Mouse (Mus musculus): ENCODE measurements around the gene Tipin. TPM values are rescaled to one million over a fixed set of nuclear protein-coding genes. Genes with fewer than 3 reads are reported as not detected.
"Not testable (repeated sequence)": the region's sequence is repeated elsewhere in the genome, so short reads cannot be mapped to it uniquely, and the experiment has no call there.

The Tipin gene
- total RNA-seq, 2 experiments from 2014 or later, result 14.9 to 16.7 TPM

DNA sequence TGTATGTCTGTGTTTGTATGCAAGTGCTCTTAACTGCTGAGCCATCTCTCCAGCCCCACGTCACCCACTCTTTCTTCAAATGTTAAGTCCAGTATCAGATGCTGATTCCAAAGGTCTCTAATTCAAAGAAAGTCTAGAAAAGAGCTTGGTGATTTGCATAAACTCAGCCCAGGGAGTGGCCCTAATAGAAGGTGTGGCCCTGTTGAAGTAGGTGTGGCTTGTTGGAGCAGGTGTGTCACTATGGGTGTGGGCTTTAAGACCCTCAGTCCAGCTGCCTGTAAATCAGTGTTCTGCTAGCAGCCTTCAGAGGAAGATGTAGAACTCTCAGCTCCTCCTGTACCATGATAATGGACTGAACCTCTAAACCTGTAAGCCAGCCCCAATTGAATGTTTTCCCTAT lies 14.2 kb upstream of the Tipin start:
- intact Hi-C loops (cut with DNase I), result no loop called here
- no peak for DNase-seq (ENCODE audit: low spot score in 2 of 2)

DNA sequence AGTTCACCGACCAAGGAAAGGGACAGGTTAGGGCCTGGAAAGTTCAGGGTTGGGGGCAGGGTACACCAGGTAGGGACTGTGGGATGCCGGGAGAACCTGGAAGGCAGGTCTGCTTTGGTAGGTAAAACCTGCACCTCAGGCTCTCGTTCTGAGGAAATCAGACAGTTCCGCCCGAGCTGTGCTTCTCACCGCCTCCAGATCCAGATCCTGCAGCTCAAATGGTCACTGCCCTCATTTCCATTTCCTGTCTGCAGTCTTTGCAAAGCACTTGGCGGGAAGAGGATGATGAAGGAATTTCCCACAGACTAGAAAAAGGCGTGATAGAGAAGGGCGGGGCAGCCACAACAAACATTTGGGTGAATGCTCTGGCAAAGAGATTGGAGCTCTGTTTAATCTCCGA lies 13.2 kb upstream of the Tipin start:
- intact Hi-C loops (cut with DNase I), result no loop called here
- peak in 1 of 2 experiments; percentile 24 for DNase-seq (ENCODE audit: low spot score in 2 of 2)

GRCm38 (mm10) chr9:64268836-64269235 lies 12.5 kb upstream of the Tipin start:
- DNase-seq (ENCODE audit: low spot score in 2 of 2); intact Hi-C loops (cut with DNase I): not testable (repeated sequence)

DNA sequence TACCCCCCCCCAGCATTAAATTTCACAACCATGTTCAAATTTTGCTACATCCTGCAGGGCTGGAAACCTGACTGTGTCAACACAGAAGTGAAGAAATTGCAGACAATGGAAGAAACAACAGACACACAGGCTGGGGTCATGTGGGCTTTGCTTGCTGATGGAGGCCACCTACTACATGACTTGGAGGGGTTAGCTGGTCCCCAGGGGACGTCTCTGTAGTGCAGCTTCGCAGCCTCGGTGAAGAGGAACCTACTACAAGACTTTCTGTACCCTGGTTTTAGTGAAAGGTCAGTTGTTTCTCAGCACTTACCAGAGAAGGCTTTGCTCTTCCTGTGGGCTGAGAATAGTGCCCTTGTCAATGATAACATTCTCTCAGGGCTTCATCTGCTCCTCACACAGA lies 10.1 kb upstream of the Tipin start:
- intact Hi-C loops (cut with DNase I), result loop anchor here (5.0 kb wide), 1 partner anchor 94 kb away; the partner anchor contains the start of gene Snapc5
- no peak for DNase-seq (ENCODE audit: low spot score in 2 of 2)

GRCm38 (mm10) chr9:64272611-64273010 lies 8.8 kb upstream of the Tipin start:
- DNase-seq (ENCODE audit: low spot score in 2 of 2), result peak; percentile 61 to 76
- intact Hi-C loops (cut with DNase I), result loop anchor here (2.0 to 5.0 kb wide), 2 partner anchors 95 to 134 kb away; partner anchors contain the start of gene Snapc5

DNA sequence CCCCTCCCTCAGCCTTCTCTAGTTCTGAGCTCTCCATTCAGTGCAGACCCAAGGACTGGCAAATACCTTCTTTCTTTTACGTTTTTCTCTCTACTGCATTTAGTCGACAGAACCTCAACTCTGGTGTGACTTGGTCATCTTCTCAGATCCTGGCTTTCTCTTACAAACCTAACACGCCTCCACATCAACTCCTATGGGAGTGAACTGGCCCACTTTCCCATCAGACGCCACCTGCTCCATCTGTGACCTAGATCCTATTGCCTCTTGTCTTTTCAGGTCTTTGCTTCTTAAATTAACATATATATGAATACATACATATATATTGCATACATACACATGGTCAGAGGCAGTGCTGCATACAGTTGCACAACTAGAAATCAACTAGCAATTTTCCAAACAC lies 7.6 kb upstream of the Tipin start:
- intact Hi-C loops (cut with DNase I), result loop anchor here (2.0 to 5.0 kb wide), 2 partner anchors 96 to 135 kb away; partner anchors contain the start of gene Snapc5
- DNase-seq (ENCODE audit: low spot score in 2 of 2), result peak in 1 of 2 experiments; percentile 80

- intact Hi-C loops (cut with DNase I), result loop anchor here (5.0 kb wide), 1 partner anchor 97 kb away; the partner anchor contains the start of gene Snapc5
- DNase-seq (ENCODE audit: low spot score in 2 of 2), result no peak
These were observed 7.1 kb upstream of the Tipin start for GRCm38 (mm10) chr9:64274291-64274690.

DNA sequence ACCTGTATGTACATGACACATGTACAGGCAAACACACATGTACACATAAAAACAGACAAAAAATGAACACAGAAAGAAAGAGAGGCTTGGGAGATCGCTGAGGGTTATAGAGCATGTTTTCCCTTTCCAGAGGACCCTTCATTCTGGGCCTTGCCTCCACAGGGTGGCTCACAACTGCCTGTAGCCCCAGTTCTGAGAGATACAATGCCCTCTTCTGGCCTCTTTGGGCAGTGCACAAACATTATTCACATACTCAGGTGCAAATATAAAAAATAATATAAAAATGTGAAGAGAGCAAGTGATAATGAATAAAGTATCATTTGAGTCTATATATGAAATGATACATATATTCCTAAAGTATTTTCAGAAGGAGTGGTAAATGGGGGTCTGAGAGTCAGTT lies 6.5 kb upstream of the Tipin start:
- intact Hi-C loops (cut with DNase I), result loop anchor here (5.0 kb wide), 1 partner anchor 98 kb away; the partner anchor contains the start of gene Snapc5
- no peak for DNase-seq (ENCODE audit: low spot score in 2 of 2)

DNA sequence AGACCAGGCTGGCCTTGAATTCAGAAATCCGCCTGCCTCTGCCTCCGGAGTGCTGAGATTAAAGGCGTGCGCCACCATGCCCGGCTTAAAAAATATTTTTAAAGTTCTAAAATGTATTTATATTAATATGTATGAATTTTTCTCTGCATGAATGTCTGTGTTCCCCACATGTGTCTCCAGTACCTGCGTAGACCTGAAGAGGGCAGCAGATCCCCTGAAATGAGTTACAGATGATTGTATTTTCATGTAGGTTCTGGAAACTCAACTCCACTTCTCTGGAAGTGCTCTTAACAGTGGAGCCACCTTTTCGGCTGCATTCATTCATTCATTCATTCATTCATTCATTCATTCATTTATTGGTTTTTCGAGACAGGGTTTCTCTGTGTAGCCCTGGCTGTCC lies 3.7 kb upstream of the Tipin start:
- peak; percentile 47 to 61 for DNase-seq (ENCODE audit: low spot score in 2 of 2)
- intact Hi-C loops (cut with DNase I), result no loop called here

GRCm38 (mm10) chr9:64278665-64279310 lies 2.6 kb upstream of the Tipin start:
- intact Hi-C loops (cut with DNase I), result no loop called here
- DNase-seq (ENCODE audit: low spot score in 2 of 2), result no peak

- intact Hi-C loops (cut with DNase I), result loop anchor here (5.0 kb wide), 1 partner anchor 681 kb away; the partner anchor contains the start of gene Ints14
- no peak for DNase-seq (ENCODE audit: low spot score in 2 of 2)
These were observed 399 bp downstream of the Tipin start for GRCm38 (mm10) chr9:64281781-64282178.

DNA sequence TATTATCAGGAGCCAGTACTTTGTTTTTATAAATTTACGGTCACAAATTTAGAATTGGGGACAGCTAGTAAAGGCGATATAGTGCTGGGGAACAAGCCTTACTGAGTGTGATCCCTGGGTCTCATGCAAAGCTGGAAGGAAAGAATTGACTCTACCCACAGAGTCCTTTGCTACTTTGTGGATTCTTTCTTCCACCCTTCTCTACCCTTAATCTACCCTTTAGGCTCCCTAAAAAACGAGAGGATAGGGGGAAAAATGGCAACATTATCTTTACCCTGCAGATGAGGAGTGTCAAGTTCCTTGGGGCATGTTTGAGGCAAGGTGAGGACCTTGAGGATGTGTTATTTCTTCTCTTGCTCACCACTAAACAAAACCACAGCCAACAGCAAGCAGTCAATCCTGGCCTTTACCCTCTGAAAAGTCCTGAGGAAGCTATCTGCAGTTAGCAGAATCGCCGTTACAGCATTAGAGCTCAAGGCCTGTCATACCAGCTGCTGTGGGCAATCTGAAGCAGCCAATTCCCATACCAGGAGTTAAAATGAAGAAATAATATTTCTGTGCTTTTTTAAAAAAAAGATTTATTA lies 1.1 kb downstream of the Tipin start:
- DNase-seq (ENCODE audit: low spot score in 2 of 2), result no peak
- intact Hi-C loops (cut with DNase I), result loop anchor here (5.0 kb wide), 1 partner anchor 680 kb away; the partner anchor contains the start of gene Ints14

- DNase-seq (ENCODE audit: low spot score in 2 of 2); intact Hi-C loops (cut with DNase I): not testable (repeated sequence)
These were observed 21.7 kb downstream of the Tipin start for GRCm38 (mm10) chr9:64303086-64303485.

DNA sequence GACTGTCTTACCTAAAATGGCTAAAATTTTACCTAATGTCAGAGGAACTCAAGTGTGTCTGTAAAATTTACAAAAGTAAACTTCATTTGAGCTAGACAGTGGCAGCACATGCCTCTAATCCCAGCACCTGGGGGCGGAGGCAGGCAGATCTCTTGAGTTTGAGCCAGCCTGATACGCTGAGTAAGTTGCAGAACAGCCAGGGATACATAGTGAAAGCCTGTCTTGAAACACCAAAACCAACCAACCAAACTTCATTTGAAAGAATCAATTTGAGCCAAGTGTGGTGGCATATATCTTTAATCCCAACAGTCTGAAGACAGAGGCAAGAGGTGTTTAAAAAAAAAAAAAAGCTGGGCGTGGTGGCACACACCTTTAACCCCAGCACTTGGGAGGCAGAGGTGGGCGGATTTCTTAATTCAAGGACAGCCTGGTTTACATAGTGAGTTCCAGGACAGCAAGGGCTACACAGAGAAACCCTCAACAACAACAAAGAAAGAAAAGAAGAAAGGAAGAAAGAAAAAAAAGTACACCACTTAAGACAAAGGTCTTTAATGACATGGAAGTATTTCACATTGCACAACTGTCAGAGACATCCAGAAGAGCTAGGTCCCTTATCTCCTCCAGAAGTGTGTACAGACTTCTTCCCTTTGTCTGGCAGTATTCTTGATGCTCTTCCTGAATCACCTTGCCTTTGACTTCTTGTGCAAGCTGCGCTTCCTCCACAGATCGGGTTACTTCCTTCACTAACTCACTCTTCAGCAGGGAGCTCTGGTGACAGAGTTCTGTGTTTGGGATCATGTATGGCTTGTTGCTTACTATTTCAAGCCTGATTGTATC lies 25.3 kb downstream of the Tipin start:
- DNase-seq (ENCODE audit: low spot score in 2 of 2), result peak in 1 of 2 experiments; percentile 10
- intact Hi-C loops (cut with DNase I), result no loop called here

DNA sequence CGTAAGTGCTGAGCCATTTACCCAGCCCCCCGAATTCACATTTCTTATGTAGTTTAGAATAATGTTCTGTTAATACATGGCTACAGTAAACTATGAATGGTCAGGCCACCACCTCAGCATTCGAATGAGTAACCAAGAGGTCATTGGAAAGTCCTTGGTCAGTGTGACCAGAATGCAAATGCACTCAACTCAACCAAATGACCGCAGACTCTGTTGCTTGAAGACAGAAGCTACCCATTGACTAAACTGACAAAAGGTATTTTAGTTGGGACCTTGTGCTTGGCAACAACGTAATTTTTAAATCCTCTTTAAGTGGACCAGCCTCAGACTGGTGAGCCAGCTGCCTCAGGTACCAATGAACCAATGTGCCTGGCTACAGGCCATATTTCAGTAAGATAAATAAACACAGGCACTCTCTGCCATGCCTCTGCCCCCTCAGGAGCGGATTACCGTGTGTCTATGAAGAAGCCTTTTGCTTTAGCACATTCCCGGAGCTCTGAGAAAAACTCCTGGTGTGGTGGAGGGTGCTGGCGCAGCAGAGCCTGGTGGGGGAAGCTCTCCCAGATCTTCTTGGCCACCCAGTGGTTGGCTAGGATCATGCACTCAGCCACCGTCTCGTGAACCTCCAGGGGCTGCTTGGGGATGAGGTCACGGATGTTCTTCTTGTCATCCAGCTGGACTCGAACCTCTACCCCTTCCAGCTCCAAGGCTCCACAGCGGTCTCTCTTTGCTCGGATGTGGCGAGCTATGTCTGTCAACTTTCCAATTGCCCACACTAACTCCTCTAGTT lies 29.8 kb downstream of the Tipin start:
- intact Hi-C loops (cut with DNase I), result no loop called here
- DNase-seq (ENCODE audit: low spot score in 2 of 2), result no peak

DNA sequence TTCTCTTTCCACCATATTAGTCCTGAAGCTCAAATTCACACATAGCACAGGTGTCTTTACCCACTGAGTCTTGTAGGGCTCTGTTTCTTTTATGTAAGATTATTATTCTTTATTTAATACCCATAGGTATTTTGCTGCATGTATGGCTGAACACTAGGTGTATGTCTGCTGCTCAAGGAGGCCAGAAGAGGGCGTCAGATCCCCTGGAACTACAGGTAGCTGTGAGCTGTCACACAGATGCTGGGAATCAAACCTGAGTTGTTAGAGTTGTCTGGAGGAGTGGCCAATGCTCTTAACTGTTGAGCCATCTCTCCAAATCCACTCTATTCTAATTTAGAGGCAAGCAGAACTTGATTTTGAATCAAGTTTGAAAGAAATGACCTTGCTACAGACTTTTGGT lies 30.7 kb downstream of the Tipin start:
- DNase-seq (ENCODE audit: low spot score in 2 of 2), result no peak

GRCm38 (mm10) chr9:64314696-64315095 lies 33.3 kb downstream of the Tipin start:
- DNase-seq (ENCODE audit: low spot score in 2 of 2), result no peak
- intact Hi-C loops (cut with DNase I), result no loop called here

More for the DNA sequence above, 30.7 kb downstream of the Tipin start:
- intact Hi-C loops (cut with DNase I), result no loop called here

- intact Hi-C loops (cut with DNase I), result no loop called here
- no peak for DNase-seq (ENCODE audit: low spot score in 2 of 2)
These were observed 35.6 kb downstream of the Tipin start for GRCm38 (mm10) chr9:64316986-64317385.

DNA sequence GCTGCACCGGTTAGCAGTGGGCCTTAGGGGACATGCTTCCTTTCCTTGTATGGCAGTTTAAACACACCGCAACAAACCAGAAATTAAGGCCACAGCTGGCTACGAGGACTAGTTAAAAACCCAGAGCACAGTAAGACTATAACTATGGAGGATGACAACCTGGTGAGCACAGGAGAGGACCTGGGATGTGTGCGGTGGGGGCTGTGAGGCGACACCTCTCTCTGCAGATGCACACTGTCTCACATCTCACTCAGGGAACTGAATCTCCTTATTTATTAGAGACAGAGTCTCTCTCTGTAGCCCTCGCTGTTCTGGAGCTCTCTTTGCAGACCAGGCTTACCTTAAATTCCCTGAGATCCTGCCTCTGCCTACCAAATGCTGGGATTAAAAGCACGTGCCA lies 42.6 kb downstream of the Tipin start:
- DNase-seq (ENCODE audit: low spot score in 2 of 2), result no peak
- intact Hi-C loops (cut with DNase I), result no loop called here

Data from left cerebral cortex, postnatal 25 days (tissue).